Mouse (Mus musculus): ENCODE results near the gene Stx16. TPM values are rescaled to one million over a fixed set of nuclear protein-coding genes. Genes with fewer than 3 reads are reported as not detected.

Stx16 gene
- polyA plus RNA-seq, 1 experiment from 2014 or later: 8.4 TPM

DNA sequence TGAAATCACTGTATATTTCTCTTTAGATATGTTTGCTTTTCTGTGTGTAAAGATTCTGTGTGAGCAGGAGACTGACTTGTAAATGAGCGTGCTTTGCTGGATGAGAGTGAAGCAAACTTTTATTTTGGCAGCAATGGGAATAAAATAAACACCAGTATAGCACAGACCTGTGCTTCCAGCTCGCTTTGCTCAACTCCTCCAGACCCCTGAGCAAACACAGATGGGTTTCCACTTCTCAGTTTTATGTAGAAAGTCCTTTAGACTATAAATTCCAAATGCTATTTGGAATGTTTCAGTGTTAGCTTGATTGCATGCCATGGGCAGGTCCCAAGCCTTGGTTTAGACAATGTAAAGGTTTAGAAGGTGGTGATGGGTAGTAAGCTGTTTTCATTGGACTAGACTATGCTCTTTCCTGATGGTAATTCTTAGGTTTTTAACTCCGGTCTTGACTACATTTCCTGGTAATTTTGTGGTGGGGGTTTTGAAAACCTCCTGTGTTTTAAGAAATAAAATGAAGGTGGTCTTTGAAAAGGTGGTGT lies 6.3 kb downstream of the Stx16 start:
- Histone ChIP-seq H3K4me1 (ENCODE audit: control insufficient read depth, insufficient read depth, low read length) (peaks cover 14% of the 10 kb centered on the region), H3K4me3 (ENCODE audit: low read depth, low read length) (no peak overlapping the region), H3K36me3 (ENCODE audit: control insufficient read depth, insufficient read depth, low read length) (no peaks in the 10 kb centered on the region), H3K9me3 (ENCODE audit: control insufficient read depth, low read length) (no peaks in the 10 kb centered on the region), H3K27me3 (ENCODE audit: control insufficient read depth, insufficient read depth, low read length) (no peaks in the 10 kb centered on the region), H3K9ac (replicated peaks; ENCODE audit: low read depth, low read length) (no peak overlapping the region), H3K4me2 (ENCODE audit: low read depth, low read length) (no peak overlapping the region), H3K27ac (ENCODE audit: low read depth, low read length) (no peak overlapping the region)
- ATAC-seq (ENCODE audit: low read depth): no peak
- WGBS: 77% methylated on average over 3 of the region's 3 CpGs

DNA sequence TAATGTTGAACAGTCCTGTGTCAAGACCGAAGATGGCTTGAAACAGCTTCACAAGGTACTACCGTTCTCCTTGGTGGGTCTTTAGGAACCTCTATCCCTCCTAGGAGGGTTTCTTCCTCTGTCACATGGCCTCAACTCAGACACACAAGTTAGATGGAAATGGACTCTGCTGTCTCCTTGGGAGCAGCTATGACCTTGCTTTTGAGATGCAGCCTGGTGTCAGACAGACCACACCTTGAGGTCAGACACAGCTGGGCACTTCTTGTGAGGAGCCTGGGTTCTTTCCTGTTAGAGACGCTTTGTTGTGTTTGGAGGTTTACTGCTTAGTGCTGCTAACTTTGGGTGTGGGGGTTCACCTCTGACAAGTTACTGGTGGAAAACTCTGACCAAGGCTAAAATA lies 19.0 kb downstream of the Stx16 start:
- H3K36me3 ChIP-seq (ENCODE audit: control insufficient read depth, insufficient read depth, low read length): no peaks in the 10 kb centered on the region; the same call in 1 of the 2 replicates

DNA sequence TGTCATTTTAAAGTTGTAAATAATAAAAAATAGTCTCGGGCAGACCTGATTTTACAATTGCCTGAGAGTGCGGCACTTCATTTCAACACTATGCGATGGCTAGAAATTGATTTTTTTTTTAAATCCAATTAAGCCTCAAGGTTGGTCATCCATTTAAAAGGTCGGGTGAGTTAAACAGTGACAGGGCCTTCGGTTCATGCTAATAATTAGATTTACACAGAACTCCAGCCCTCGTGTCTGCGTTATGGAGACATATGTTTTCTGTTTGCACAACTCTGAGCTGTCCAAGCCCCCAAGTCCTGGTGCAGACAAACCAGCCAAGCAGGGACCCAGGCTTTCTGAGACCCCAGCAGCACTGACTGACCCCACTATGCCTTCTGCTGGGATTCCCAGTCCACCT lies 26.3 kb downstream of the Stx16 start:
- no peak overlapping the region for H3K4me2 ChIP-seq (ENCODE audit: low read depth, low read length)
- no peaks in the 10 kb centered on the region for H3K27me3 ChIP-seq (ENCODE audit: control insufficient read depth, insufficient read depth, low read length)
- H3K36me3 ChIP-seq (ENCODE audit: control insufficient read depth, insufficient read depth, low read length): no peaks in the 10 kb centered on the region; the same call in 1 of the 2 replicates
- H3K9ac ChIP-seq (replicated peaks; ENCODE audit: low read depth, low read length): no peak overlapping the region
- no peak overlapping the region for H3K4me3 ChIP-seq (ENCODE audit: low read depth, low read length)
- WGBS: 68% methylated on average over 7 of the region's 7 CpGs
- no peak overlapping the region for H3K27ac ChIP-seq (ENCODE audit: low read depth, low read length)
- no peak for ATAC-seq (ENCODE audit: low read depth)
- H3K4me1 ChIP-seq (ENCODE audit: control insufficient read depth, insufficient read depth, low read length): no peaks in the 10 kb centered on the region
- no peaks in the 10 kb centered on the region for H3K9me3 ChIP-seq (ENCODE audit: control insufficient read depth, low read length)

More for the DNA sequence above, 19.0 kb downstream of the Stx16 start:
- 93% methylated on average over 3 of the region's 3 CpGs for WGBS
- Histone ChIP-seq H3K27ac (ENCODE audit: low read depth, low read length) (no peak overlapping the region), H3K9ac (replicated peaks; ENCODE audit: low read depth, low read length) (no peak overlapping the region), H3K4me3 (ENCODE audit: low read depth, low read length) (no peak overlapping the region), H3K4me1 (ENCODE audit: control insufficient read depth, insufficient read depth, low read length) (no peaks in the 10 kb centered on the region), H3K9me3 (ENCODE audit: control insufficient read depth, low read length) (no peaks in the 10 kb centered on the region), H3K4me2 (ENCODE audit: low read depth, low read length) (no peak overlapping the region), H3K27me3 (ENCODE audit: control insufficient read depth, insufficient read depth, low read length) (no peaks in the 10 kb centered on the region)
- no peak for ATAC-seq (ENCODE audit: low read depth)

DNA sequence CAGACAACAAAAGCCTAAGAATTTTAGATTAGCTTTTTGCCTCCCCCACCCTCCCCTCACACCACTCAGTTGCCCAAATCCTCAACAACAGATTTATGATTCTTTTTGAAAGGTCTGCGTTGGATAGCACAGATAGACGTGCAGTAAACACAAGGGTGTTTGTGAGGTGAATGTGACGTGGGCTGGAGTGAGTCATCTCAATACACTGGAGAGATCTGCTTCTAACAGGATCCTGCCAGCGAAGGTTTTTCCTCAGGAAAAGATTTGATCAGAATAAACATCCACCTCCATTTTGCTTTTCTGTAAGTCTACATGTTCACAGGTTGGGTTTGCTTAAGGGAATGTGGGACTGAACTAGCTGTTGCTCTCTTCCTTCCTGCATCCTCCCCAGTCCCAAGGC lies 27.4 kb downstream of the Stx16 start:
- no peak overlapping the region for H3K9ac ChIP-seq (replicated peaks; ENCODE audit: low read depth, low read length)
- H3K4me1 ChIP-seq (ENCODE audit: control insufficient read depth, insufficient read depth, low read length): no peaks in the 10 kb centered on the region
- no peak overlapping the region for H3K4me3 ChIP-seq (ENCODE audit: low read depth, low read length)
- no peaks in the 10 kb centered on the region for H3K27me3 ChIP-seq (ENCODE audit: control insufficient read depth, insufficient read depth, low read length)
- no peaks in the 10 kb centered on the region for H3K36me3 ChIP-seq (ENCODE audit: control insufficient read depth, insufficient read depth, low read length)
- H3K4me2 ChIP-seq (ENCODE audit: low read depth, low read length): no peak overlapping the region
- WGBS: 77% methylated on average over 4 of the region's 4 CpGs
- H3K27ac ChIP-seq (ENCODE audit: low read depth, low read length): no peak overlapping the region
- no peak for ATAC-seq (ENCODE audit: low read depth)
- H3K9me3 ChIP-seq (ENCODE audit: control insufficient read depth, low read length): no peaks in the 10 kb centered on the region

DNA sequence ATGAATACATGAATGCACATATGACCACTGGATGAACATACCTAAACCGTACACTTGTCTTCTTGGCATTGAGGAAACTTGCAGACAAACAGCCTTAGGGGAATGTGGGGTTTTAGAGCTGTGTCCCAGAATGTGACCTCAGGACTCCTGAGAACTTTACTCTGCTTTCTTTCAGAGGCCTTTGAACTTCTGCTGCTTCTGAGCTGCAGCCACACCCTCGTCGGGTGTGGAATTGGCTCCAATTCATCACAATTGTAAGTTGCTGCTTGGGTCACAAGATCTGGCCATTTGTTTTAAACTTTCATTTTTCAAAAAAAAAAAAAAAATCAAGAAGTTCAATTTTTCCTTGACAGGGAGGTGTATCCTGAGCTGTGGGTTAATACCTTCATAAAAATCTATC lies 31.3 kb downstream of the Stx16 start:
- no peak overlapping the region for H3K9ac ChIP-seq (replicated peaks; ENCODE audit: low read depth, low read length)
- H3K36me3 ChIP-seq (ENCODE audit: control insufficient read depth, insufficient read depth, low read length): no peaks in the 10 kb centered on the region
- H3K4me1 ChIP-seq (ENCODE audit: control insufficient read depth, insufficient read depth, low read length): 0 out of 2 replicates have a peak, but pooled peaks cover 2% of the 10 kb centered on the region
- WGBS: 79% methylated on average over 3 of the region's 3 CpGs
- no peaks in the 10 kb centered on the region for H3K9me3 ChIP-seq (ENCODE audit: control insufficient read depth, low read length)
- no peak overlapping the region for H3K27ac ChIP-seq (ENCODE audit: low read depth, low read length)
- no peak overlapping the region for H3K4me2 ChIP-seq (ENCODE audit: low read depth, low read length)
- ATAC-seq (ENCODE audit: low read depth): no peak
- H3K27me3 ChIP-seq (ENCODE audit: control insufficient read depth, insufficient read depth, low read length): no peaks in the 10 kb centered on the region
- no peak overlapping the region for H3K4me3 ChIP-seq (ENCODE audit: low read depth, low read length)

DNA sequence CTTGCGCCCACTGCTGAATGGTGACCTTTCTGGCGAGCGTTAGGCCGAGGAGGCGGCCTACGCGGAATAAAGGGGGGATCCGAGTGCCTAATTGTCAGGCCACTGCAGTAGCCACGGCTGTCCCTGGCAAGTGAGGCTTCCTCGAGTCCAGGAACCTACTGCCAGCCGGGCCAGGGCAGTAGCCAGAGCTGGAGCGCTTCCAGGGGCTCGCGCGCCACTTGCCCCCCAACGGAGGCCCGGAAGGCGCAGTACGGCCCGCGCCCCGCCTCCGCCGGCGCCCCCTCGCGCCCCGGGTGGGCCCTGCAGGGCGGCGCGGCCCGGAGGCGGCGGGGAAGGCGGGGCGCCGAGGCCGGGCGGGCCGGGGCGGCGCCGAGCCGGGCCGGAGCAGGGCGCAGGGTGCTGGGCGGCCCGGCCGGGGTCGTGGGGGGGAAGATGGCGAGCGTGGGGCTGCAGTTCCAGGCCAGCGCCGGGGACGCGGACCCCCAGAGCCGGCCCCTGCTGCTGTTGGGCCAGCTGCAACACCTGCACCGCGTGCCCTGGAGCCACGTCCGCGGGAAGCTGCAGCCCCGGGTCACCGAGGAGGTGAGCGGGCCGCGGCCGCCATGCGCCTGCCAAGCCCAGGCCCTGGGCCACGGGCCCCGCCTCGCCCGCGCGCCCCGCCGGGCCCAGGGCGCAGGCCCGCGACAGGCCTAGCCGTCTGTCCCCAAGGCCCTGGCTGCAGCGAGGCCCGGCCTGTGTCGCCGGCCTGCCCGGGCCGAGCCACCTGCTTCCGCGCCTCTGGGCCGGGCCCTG lies 34.1 kb downstream of the Stx16 start, which contains the start of gene Npepl1:
TSS of gene Npepl1 (plus strand) at position 359 of the 792 bp plus-strand sequence.
- 2% methylated on average over 81 of the region's 90 CpGs for WGBS
- H3K4me3 ChIP-seq (ENCODE audit: low read depth, low read length): peak within 1 kb of the TSS; percentile 36
- peak; percentile 80 for ATAC-seq (ENCODE audit: low read depth)
- H3K36me3 ChIP-seq (ENCODE audit: control insufficient read depth, insufficient read depth, low read length): no peaks in the 10 kb centered on the region
- no peaks in the 10 kb centered on the region for H3K9me3 ChIP-seq (ENCODE audit: control insufficient read depth, low read length)
- no peaks in the 10 kb centered on the region for H3K27me3 ChIP-seq (ENCODE audit: control insufficient read depth, insufficient read depth, low read length)
- H3K4me1 ChIP-seq (ENCODE audit: control insufficient read depth, insufficient read depth, low read length): 0 out of 2 replicates have a peak, but pooled peaks cover 2% of the 10 kb centered on the region
- H3K27ac ChIP-seq (ENCODE audit: low read depth, low read length): peak within 1 kb of the TSS; percentile 35; the same call in 1 of the 2 replicates
- H3K4me2 ChIP-seq (ENCODE audit: low read depth, low read length): peak within 1 kb of the TSS; percentile 59
- peak within 1 kb of the TSS; percentile 71 for H3K9ac ChIP-seq (replicated peaks; ENCODE audit: low read depth, low read length)

DNA sequence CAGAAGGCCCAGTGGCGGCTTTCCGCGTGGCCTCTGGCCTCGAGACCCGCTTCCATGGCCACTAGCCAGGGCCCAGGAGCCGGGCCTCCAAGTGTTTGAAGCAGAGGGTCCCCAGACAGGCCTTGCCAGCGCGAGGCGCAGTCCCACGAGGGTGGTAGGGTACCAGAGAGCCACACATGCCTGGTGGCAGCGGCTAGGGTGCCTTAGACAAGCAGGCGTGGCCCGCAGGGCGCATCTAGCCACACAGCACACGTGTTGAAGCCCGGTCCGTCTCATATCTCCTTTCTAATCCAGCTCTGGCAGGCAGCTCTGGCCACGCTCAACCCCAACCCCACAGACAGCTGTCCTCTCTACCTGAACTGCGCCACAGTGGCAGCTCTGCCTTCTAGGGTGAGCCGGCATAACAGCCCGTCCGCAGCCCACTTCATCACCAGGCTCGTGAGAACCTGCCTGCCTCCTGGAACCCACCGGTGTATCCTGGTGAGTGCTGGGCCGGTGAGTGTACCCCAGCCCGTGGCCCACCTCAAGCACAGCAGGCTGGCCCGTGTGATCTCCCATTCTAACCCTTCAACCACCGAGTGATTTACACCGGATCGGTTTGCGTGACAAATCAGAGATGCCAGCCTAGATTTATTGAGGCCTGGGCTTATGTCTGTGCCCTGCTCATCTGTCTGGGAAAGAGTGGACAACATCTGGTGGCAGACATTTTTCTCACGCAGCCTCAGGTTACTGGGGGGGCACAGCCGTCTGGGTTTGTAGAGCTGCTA lies 34.9 kb downstream of the Stx16 start:
- Histone ChIP-seq H3K9me3 (ENCODE audit: control insufficient read depth, low read length) (no peaks in the 10 kb centered on the region), H3K4me1 (ENCODE audit: control insufficient read depth, insufficient read depth, low read length) (0 out of 2 replicates have a peak, but pooled peaks cover 2% of the 10 kb centered on the region), H3K4me2 (ENCODE audit: low read depth, low read length) (peak overlapping the region; percentile 59), H3K4me3 (ENCODE audit: low read depth, low read length) (peak overlapping the region; percentile 36), H3K9ac (replicated peaks; ENCODE audit: low read depth, low read length) (peak overlapping the region; percentile 71), H3K27ac (ENCODE audit: low read depth, low read length) (peak overlapping the region; percentile 35; the same call in 1 of the 2 replicates), H3K27me3 (ENCODE audit: control insufficient read depth, insufficient read depth, low read length) (no peaks in the 10 kb centered on the region), H3K36me3 (ENCODE audit: control insufficient read depth, insufficient read depth, low read length) (no peaks in the 10 kb centered on the region)
- peak; percentile 68 for ATAC-seq (ENCODE audit: low read depth)
- 28% methylated on average over 33 of the region's 33 CpGs for WGBS

DNA sequence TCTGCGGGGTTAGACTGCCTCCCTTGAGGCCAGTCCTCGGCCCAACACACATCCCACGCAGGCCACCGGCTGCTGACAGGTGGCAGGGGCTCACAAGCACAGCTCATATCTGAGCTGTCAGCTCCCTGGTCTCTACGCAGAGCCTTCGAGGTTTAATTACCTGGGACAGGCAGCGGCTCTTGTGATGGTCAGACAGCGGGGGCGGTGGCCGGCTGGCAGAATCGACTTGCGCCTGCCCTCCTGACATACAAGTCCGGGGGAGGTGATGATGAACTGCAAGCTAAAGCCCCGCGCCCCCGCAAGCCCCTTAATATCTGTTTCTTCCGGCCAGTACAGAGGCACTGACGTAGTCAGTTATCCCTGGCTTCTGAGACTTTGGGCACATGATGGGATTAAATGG lies 36.8 kb downstream of the Stx16 start:
- H3K4me3 ChIP-seq (ENCODE audit: low read depth, low read length): no peak overlapping the region
- 80% methylated on average over 18 of the region's 18 CpGs for WGBS
- H3K36me3 ChIP-seq (ENCODE audit: control insufficient read depth, insufficient read depth, low read length): no peaks in the 10 kb centered on the region
- H3K27me3 ChIP-seq (ENCODE audit: control insufficient read depth, insufficient read depth, low read length): no peaks in the 10 kb centered on the region
- H3K9ac ChIP-seq (replicated peaks; ENCODE audit: low read depth, low read length): no peak overlapping the region
- H3K4me2 ChIP-seq (ENCODE audit: low read depth, low read length): no peak overlapping the region
- no peaks in the 10 kb centered on the region for H3K9me3 ChIP-seq (ENCODE audit: control insufficient read depth, low read length)
- 0 out of 2 replicates have a peak, but pooled peaks cover 2% of the 10 kb centered on the region for H3K4me1 ChIP-seq (ENCODE audit: control insufficient read depth, insufficient read depth, low read length)
- H3K27ac ChIP-seq (ENCODE audit: low read depth, low read length): no peak overlapping the region
- ATAC-seq (ENCODE audit: low read depth): no peak

Data from neural tube, embryonic 14.5 days (tissue).